11 mouse cellular contexts compared by ENCODE assay signal in genomic region chrX:164787293-164787692, GRCm38 (mm10).
DNase-seq lines count a peak whose midpoint lies in the region; ATAC-seq and TF ChIP-seq lines count a peak whose summit lies in the region.
"Had no signal": no experiment of that assay in that cellular context is flagged by ENCODE, and none has a peak within 500 bp of the region (broad histone marks: within the 10 kb centered on the region; RNA-seq: fewer than 3 reads in every experiment).

No protein-coding gene starts in this region.

- WGBS in intestine, postnatal 0 days = 45% methylated on average over 3 of the region's 3 CpGs
- WGBS in intestine, embryonic 16.5 days = 45% methylated on average over 3 of the region's 3 CpGs
- 37% methylated on average over 3 of the region's 3 CpGs for WGBS in lung, adult 2 months

- no peak for TF ChIP-seq POLR2A in lung, adult 2 months (IDR thresholded peaks at IDR 0.05; ENCODE audit: borderline replicate concordance, extremely low read depth, low read depth, low read length)

- H3K4me2 ChIP-seq in intestine, postnatal 0 days (replicated peaks; ENCODE audit: low read depth) = no peak overlapping the region
- H3K4me2 ChIP-seq in intestine, embryonic 16.5 days (ENCODE audit: low read depth, low read length) = no peak overlapping the region
- H3K4me2 ChIP-seq: limb, embryonic 15.5 days had no signal

- no peak overlapping the region for H3K27ac ChIP-seq in intestine, postnatal 0 days (ENCODE audit: low read depth, low read length)
- H3K27ac ChIP-seq in intestine, embryonic 16.5 days (ENCODE audit: low read length) = no peak overlapping the region
- H3K27ac ChIP-seq: limb, embryonic 15.5 days had no signal

- no peaks in the 10 kb centered on the region for H3K36me3 ChIP-seq in intestine, postnatal 0 days (ENCODE audit: control insufficient read depth, insufficient read depth)
- H3K36me3 ChIP-seq in intestine, embryonic 16.5 days (ENCODE audit: control insufficient read depth, insufficient read depth, low read length) = no peaks in the 10 kb centered on the region
- H3K36me3 ChIP-seq: limb, embryonic 15.5 days had no signal

- TF ChIP-seq CTCF in intestine, postnatal 0 days (IDR thresholded peaks at IDR 0.05; ENCODE audit: low read depth) = peak; percentile 70
- peak; percentile 74 for TF ChIP-seq CTCF in lung, adult 2 months (IDR thresholded peaks at IDR 0.05; ENCODE audit: insufficient read depth, low read length)

- H3K9ac ChIP-seq in intestine, postnatal 0 days (ENCODE audit: low read depth, low read length) = no peak overlapping the region
- H3K9ac ChIP-seq in intestine, embryonic 16.5 days (ENCODE audit: low read depth, low read length) = no peak overlapping the region
- H3K9ac ChIP-seq: limb, embryonic 15.5 days had no signal

- ATAC-seq in intestine, postnatal 0 days = no peak
- ATAC-seq in intestine, embryonic 16.5 days = no peak

- no peak overlapping the region for H3K4me3 ChIP-seq in intestine, postnatal 0 days (ENCODE audit: low read depth, low read length)
- no peak overlapping the region for H3K4me3 ChIP-seq in intestine, embryonic 16.5 days (ENCODE audit: low read length)
- no peak overlapping the region for H3K4me3 ChIP-seq in lung, adult 2 months (replicated peaks; ENCODE audit: extremely low read depth, low read depth, low read length)
- H3K4me3 ChIP-seq: limb, embryonic 15.5 days; myocyte had no signal

- H3K9me3 ChIP-seq in intestine, postnatal 0 days (ENCODE audit: control insufficient read depth) = no peaks in the 10 kb centered on the region
- H3K9me3 ChIP-seq in intestine, embryonic 16.5 days (ENCODE audit: control insufficient read depth, low read length) = no peaks in the 10 kb centered on the region
- H3K9me3 ChIP-seq: limb, embryonic 15.5 days had no signal

- no peaks in the 10 kb centered on the region for H3K27me3 ChIP-seq in intestine, postnatal 0 days (replicated peaks; ENCODE audit: control insufficient read depth, insufficient read depth, low read length)
- H3K27me3 ChIP-seq in intestine, embryonic 16.5 days (replicated peaks; ENCODE audit: control insufficient read depth, insufficient read depth, low read length) = no peaks in the 10 kb centered on the region
- H3K27me3 ChIP-seq: limb, embryonic 15.5 days had no signal

- H3K4me1 ChIP-seq in intestine, postnatal 0 days (replicated peaks; ENCODE audit: control insufficient read depth, insufficient read depth, low read length) = no peaks in the 10 kb centered on the region
- no peaks in the 10 kb centered on the region for H3K4me1 ChIP-seq in intestine, embryonic 16.5 days (ENCODE audit: control insufficient read depth, insufficient read depth, low read length)
- no peaks in the 10 kb centered on the region for H3K4me1 ChIP-seq in lung, adult 2 months (ENCODE audit: control insufficient read depth, insufficient read depth, low read length)
- H3K4me1 ChIP-seq: limb, embryonic 15.5 days had no signal

- DNase-seq in A20 (ENCODE audit: low read depth, low spot score) (peak; percentile 30), NIH3T3 (ENCODE audit: low read depth) (peak; percentile 1)
- peak; percentile 4 for DNase-seq in lung, adult 2 months
- DNase-seq in layer of hippocampus, adult 9-11 months = no peak
- no peak for DNase-seq in frontal cortex, postnatal 14 days (ENCODE audit: low spot score in 2 of 2)
- no peak for DNase-seq in thymus, postnatal 0 days (ENCODE audit: low spot score)
- DNase-seq: gastrocnemius, postnatal 10 days had no signal

Comparison
In these comparisons a context has a peak if more than half of its experiments do, and no peak if none do; other contexts are left out.
1. DNase-seq: peak in A20 (single experiment), NIH3T3 (single experiment) and lung, adult 2 months (single experiment); none in layer of hippocampus, adult 9-11 months (single experiment), frontal cortex, postnatal 14 days (0 of 2) and thymus, postnatal 0 days (single experiment).